Mouse (Mus musculus) small intestine, adult 2 months (tissue): ENCODE results near the gene Cog2.

Source experiments
- CTCF ChIP-seq: fragments of 200-500 bp; IDR thresholded peaks from 2 replicates; pipeline ENCODE4 v1.5.1; 2012; ENCODE audit warnings: low read depth, mild to moderate bottlenecking, control low read depth, inconsistent platforms, low read length, moderate library complexity, mixed read lengths; ENCODE audit not compliant: insufficient replicate concordance, insufficient read length; ENCODE audit errors: extremely low read depth
- POLR2A ChIP-seq: fragments of 200-500 bp; IDR thresholded peaks from 2 replicates; pipeline ENCODE4 v1.6.1; 2012; ENCODE audit warnings: low read depth, mild to moderate bottlenecking, control low read depth, inconsistent platforms, low read length, moderate library complexity

DNA sequence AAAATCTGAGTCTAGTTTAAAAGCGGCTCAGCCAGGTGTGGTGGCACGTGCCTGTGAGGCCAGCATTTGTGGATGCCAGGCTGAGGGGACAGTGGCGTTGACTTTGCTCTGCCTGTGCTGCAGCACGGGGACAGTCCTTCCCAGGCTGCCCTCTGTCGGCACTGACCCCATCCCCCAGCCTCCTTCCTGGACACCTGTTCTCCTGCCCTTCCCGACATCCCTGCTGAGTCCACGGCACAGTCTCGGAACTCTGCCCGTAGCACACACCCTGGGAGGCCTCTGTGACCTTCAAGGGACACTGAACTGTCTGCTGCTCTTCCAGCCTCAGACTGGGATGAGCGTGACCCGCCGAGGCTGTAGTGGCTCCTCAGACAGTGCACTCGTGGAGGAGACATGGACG, 9.5 kb downstream of the Cog2 start:
- no peak for TF ChIP-seq CTCF
- TF ChIP-seq POLR2A = no peak
